Mouse (Mus musculus): ENCODE results near the gene Coa4.

Coa4 gene

DNA sequence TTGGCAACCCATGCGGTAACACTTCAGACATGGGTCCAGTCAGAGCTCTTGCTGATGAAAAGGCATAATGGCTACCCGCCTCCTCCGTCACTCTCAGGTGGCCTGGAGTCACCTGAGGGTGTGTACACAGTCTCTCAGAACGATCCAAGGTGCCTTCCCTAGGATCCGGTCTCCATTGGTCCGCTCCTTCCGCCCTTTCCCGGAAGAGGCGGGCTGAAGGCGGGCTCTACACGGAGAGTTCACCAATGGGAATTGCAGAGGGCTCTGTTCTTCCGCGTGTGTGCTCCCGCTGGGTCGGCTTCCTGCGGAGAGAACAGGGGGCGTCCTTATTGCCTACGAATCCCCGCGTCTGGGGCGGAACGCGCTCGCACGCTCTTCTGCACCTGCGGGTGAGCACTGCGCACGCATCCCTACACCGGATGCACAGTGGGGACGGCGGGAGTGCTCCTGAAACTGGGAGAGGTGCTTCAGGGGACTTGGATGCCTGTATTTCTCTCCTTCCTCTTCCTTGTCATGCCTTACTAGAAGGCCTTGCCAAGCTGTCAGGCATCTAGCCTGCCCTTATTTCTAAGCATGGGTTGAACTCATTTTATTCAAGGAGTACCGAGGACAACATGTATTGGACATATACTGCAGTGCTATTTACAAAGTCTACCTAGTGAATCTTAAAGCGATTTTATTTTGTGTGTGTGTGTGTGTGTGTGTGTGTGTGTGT, at the start of gene Coa4:
Gene Coa4 (plus strand): TSS at position 268 of the 715 bp plus-strand sequence.
- in situ Hi-C loops (cut with MboI, MseI), result no loop called here

GRCm38 (mm10) chr7:100487301-100487700, 49.6 kb upstream of the Coa4 start:
- in situ Hi-C loops (cut with MboI, MseI), result no loop called here

DNA sequence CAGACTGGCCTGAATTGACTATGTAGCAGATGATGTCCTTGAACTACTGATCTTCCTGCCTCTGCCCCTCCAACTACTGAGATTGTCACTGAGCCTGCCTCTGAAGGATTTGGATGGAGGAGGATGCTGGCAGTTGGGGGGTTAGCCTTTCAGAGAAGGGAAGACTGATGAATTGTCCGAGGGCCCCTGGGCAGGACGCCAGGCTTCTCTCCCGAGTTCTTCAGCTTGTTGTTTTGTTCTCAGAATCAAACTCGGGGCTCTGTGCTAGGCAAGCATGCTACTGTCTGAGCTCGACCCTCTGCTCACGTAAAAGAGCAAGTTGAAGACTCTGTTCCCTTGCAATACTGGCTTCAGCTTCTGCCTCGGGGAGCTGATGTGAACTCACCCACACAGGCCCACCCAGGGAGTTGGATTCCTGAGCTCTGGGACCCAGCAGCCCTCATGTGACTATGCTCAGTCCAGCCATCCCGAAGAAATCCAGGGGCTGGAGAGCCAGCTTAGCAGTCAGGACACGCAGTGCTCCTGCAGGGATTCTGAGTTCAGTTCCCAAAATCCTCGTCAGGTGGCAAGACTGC, 48.3 kb upstream of the Coa4 start:
- in situ Hi-C loops (cut with MboI, MseI), result no loop called here

DNA sequence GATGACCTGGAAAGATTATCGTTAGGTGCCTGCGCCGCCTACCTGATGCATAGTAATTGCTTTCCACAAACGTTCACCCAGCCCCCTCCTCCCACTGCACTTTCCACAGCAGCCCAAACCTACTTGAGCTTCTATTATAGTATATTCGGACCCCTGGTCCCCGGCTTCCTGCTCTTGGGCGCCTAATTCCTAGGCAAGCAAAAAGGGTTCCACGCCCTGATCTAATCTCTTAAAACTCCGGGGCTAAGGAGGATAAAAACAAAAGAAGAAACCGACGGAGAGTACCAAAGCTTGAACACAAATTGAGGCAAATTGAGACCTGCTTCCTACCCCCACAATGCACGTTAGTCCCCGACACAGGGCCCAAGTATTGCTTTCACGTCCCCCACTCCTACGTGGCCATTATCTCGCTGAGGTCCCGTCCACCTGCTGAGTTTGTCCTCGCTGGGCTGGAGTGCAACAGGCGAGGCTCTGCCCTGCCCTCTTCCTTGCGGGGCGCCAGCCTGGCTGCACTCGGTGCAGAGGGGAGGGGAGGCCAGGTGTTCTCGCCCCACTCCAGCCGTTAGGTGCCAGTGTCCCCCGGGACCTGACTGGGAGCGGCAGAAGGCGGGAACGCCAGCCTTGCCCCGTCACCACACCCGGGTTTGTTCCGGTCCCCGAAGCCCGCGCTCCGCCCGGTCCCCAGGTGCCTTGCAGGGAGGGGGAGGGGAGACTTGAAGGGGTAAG, 44.3 kb upstream of the Coa4 start:
- in situ Hi-C loops (cut with MboI, MseI), result no loop called here

- in situ Hi-C loops (cut with MboI, MseI), result no loop called here
Measured at GRCm38 (mm10) chr7:100493117-100493483, 43.8 kb upstream of the Coa4 start, which contains the start of gene Ucp2. Gene Ucp2 (plus strand): TSS chr7:100493337.

GRCm38 (mm10) chr7:100493484-100494414, 43.1 kb upstream of the Coa4 start:
- in situ Hi-C loops (cut with MboI, MseI), result no loop called here

- in situ Hi-C loops (cut with MboI, MseI), result no loop called here
Measured at GRCm38 (mm10) chr7:100494415-100494831, 42.4 kb upstream of the Coa4 start.

GRCm38 (mm10) chr7:100495042-100495441, 41.8 kb upstream of the Coa4 start:
- in situ Hi-C loops (cut with MboI, MseI), result no loop called here

DNA sequence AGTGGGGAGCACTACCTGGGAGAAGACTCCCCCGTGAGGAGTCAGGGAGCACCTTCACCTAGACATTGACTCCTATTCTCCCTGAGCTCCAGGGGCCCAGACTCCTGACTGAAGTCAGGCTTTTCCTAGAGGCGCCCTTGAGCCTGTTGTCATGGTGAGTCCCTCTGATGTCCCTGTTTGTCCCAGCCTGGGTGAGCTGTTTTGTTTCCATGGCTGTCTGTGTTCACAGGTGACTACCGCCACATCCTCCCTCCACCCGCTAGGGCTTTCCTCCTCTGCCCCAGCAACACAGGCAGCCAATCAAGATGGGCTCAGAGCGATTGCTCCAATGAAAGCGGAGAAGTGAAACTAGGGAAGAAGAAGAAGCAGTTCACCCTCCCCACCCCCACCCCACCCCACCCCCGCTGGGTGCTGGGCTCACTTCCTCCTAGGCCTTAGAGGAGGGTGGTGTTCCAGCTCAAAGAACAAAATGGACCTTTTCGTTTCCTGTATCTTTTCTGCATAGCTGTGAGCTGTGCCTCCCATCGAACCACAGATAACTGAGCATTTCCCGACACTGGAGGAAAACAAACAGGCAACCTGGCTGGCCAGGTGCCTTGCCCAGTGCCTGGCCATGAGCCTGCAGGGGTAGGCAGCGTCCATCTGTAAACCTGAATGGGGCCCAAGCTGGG, 41.2 kb upstream of the Coa4 start:
- in situ Hi-C loops (cut with MboI, MseI), result no loop called here

DNA sequence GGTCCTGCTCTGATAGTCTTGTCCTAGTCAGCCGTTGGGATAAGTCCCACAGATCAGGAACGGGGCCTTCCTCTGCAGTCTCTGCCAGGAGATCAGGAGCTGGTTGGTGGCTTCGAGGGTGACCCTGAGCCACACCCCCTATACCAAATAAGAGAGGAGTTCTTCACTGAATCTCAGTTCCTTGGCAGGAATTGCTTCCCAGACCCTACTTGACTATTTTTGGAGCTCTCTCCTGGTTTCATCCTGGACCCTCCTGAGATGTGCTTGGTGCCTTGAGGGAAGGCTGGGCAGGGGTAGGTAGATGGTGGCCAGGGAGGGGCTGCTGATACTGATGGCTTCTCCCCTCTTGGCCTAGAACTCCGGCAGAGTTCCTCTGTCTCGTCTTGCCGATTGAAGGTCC, 40.5 kb upstream of the Coa4 start:
- in situ Hi-C loops (cut with MboI, MseI), result no loop called here

DNA sequence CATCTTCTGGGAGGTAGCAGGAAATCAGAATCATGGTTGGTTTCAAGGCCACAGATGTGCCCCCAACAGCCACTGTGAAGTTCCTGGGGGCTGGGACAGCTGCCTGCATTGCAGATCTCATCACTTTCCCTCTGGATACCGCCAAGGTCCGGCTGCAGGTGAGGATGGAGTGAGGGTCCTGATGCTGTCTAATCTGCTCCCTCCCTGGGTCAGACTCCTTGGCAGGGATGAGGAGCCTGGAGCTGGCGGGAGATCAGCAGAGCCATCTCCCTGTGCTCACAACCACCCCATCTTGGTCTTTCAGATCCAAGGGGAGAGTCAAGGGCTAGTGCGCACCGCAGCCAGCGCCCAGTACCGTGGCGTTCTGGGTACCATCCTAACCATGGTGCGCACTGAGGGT, 40.1 kb upstream of the Coa4 start:
- in situ Hi-C loops (cut with MboI, MseI), result no loop called here

GRCm38 (mm10) chr7:100497402-100497801, 39.5 kb upstream of the Coa4 start:
- in situ Hi-C loops (cut with MboI, MseI), result no loop called here

GRCm38 (mm10) chr7:100497982-100498381, 38.9 kb upstream of the Coa4 start:
- in situ Hi-C loops (cut with MboI, MseI), result no loop called here

- in situ Hi-C loops (cut with MboI, MseI), result no loop called here
Measured at GRCm38 (mm10) chr7:100499465-100499864, 37.4 kb upstream of the Coa4 start.

- in situ Hi-C loops (cut with MboI, MseI), result no loop called here
Measured at GRCm38 (mm10) chr7:100500276-100500977, 36.4 kb upstream of the Coa4 start.

DNA sequence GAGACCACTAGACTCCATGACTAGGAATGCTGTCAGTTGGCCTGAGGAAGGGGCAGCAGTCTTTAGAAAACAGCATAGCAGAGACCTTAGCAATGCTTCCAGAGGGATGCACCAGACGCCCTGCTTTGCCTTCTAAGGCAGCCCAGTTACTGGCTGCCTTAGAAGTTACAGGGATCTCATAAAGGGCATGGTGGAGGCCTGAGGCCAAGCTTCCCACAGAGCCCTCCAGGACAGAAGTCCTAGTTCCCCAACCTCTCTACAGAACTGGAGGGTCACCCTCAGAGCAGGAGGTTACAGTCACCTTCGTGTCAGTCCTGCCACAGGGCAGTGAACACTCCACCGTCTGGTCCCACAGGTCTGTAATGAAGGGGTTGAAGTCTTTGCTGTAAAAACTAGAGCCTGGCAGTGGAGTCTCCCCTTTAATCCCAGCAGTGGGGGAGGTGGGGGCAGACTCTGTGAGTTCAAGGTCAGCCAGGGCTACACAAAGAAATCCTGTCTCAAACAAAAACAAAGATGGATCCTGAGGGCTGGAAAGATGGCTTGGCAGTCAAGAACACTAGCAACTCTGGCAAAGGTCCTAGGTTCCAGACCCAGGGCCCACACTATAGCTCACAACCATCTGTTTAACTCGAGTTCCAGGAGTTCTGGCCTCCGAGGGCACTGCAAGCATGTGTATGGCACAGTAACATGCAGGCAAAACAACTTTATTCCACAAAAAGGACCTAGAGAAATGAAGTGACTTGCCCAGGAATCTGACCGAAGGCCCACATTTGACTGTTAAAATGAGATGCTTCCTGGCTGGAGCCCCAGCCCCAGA, 35.6 kb upstream of the Coa4 start:
- in situ Hi-C loops (cut with MboI, MseI), result no loop called here

- in situ Hi-C loops (cut with MboI, MseI), result no loop called here
Measured at GRCm38 (mm10) chr7:100501844-100502373, 35.0 kb upstream of the Coa4 start.

GRCm38 (mm10) chr7:100502374-100502922, 34.4 kb upstream of the Coa4 start:
- in situ Hi-C loops (cut with MboI, MseI), result no loop called here

DNA sequence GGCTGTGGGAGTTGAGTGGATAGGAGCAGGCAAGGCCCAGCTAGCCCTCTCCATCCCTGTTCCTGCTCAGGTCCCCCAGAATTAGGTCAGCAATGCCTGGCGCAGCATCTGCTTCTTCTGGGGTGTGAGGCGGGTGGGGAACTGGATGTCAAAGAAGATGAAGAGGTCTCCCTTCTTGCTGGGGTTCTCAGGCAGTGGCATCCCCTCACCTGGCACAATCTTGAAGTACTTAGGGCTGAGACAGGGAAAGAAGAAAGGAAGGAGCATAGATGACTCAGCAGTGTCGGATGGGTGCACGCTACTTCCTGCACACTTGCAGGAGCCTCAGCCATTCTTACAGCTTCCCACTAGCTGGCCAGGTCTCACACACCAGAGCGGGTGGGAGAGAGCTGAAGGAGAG, 33.8 kb upstream of the Coa4 start:
- in situ Hi-C loops (cut with MboI, MseI), result no loop called here

All from T-helper 1 cell (primary cell).